Mouse (Mus musculus): ENCODE data around the gene Usp30. TPM values are rescaled to one million over a fixed set of nuclear protein-coding genes. Genes with fewer than 3 reads are reported as not detected.

The Usp30 gene
- polyA plus RNA-seq, 1 experiment from 2014 or later: 6.5 TPM

GRCm38 (mm10) chr5:114173458-114173857, 108.2 kb downstream of the Usp30 start:
- Histone ChIP-seq H3K4me1 (replicated peaks; ENCODE audit: control insufficient read depth, insufficient read depth, low read length) (peaks cover 11% of the 10 kb centered on the region), H3K4me2 (no peak overlapping the region), H3K27me3 (replicated peaks; ENCODE audit: control insufficient read depth, insufficient read depth, low read length) (no peaks in the 10 kb centered on the region), H3K36me3 (ENCODE audit: control insufficient read depth, insufficient read depth, low read length) (no peaks in the 10 kb centered on the region), H3K27ac (ENCODE audit: low read depth, low read length) (no peak overlapping the region), H3K4me3 (ENCODE audit: low read depth, low read length) (no peak overlapping the region), H3K9me3 (ENCODE audit: control insufficient read depth, low read length) (no peaks in the 10 kb centered on the region), H3K9ac (ENCODE audit: low read depth, low read length) (no peak overlapping the region)
- ATAC-seq (replicated peaks; ENCODE audit: low FRiP score): no peak
- DNase-seq (ENCODE audit: low spot score): no peak
- WGBS: 57% methylated on average over 7 of the region's 7 CpGs

- H3K4me2 ChIP-seq: peak overlapping the region; percentile 81
- WGBS: 22% methylated on average over 16 of the region's 16 CpGs
- H3K9me3 ChIP-seq (ENCODE audit: control insufficient read depth, low read length): no peaks in the 10 kb centered on the region
- DNase-seq (ENCODE audit: low spot score): no peak
- peak overlapping the region; percentile 20; the same call in 1 of the 2 replicates for H3K4me3 ChIP-seq (ENCODE audit: low read depth, low read length)
- H3K27ac ChIP-seq (ENCODE audit: low read depth, low read length): no peak overlapping the region
- no peaks in the 10 kb centered on the region for H3K36me3 ChIP-seq (ENCODE audit: control insufficient read depth, insufficient read depth, low read length)
- H3K27me3 ChIP-seq (replicated peaks; ENCODE audit: control insufficient read depth, insufficient read depth, low read length): no peaks in the 10 kb centered on the region
- peaks cover 11% of the 10 kb centered on the region for H3K4me1 ChIP-seq (replicated peaks; ENCODE audit: control insufficient read depth, insufficient read depth, low read length)
- ATAC-seq (replicated peaks; ENCODE audit: low FRiP score): no peak
- no peak overlapping the region for H3K9ac ChIP-seq (ENCODE audit: low read depth, low read length)
These were observed 108.8 kb downstream of the Usp30 start for GRCm38 (mm10) chr5:114173877-114174581.

Other genes with a start within 250 kb of the Usp30 start
- 17.1 and 17.8 TPM in 2 replicates for gene Selplg, start 232.8 kb upstream of the Usp30 start, polyA plus RNA-seq (2014; fragmentation: Nextera tagmentation; extraction: Ambion mirVana)
- gene Coro1c, start 156.7 kb upstream of the Usp30 start, polyA plus RNA-seq (2014; fragmentation: Nextera tagmentation; extraction: Ambion mirVana): 122 and 137 TPM in 2 replicates
- gene Ssh1, start 71.6 kb upstream of the Usp30 start, polyA plus RNA-seq (2014; fragmentation: Nextera tagmentation; extraction: Ambion mirVana): 16.2 and 17.8 TPM in 2 replicates
- 0.23 TPM in 1 of 2 replicates, not detected in the other for gene Dao, start 61.8 kb upstream of the Usp30 start, polyA plus RNA-seq (2014; fragmentation: Nextera tagmentation; extraction: Ambion mirVana)
- gene Svop, start 26.1 kb downstream of the Usp30 start, polyA plus RNA-seq (2014; fragmentation: Nextera tagmentation; extraction: Ambion mirVana): not detected in 2 replicates
- 13.1 and 13.4 TPM in 2 replicates for gene Alkbh2, start 62.8 kb downstream of the Usp30 start, polyA plus RNA-seq (2014; fragmentation: Nextera tagmentation; extraction: Ambion mirVana)
- gene Ung, start 64.9 kb downstream of the Usp30 start, polyA plus RNA-seq (2014; fragmentation: Nextera tagmentation; extraction: Ambion mirVana): 41.8 and 47.1 TPM in 2 replicates
- gene Acacb, start 81.1 kb downstream of the Usp30 start, polyA plus RNA-seq (2014; fragmentation: Nextera tagmentation; extraction: Ambion mirVana): 0.86 and 1.2 TPM in 2 replicates
- not detected in 2 replicates for gene Foxn4, start 208.3 kb downstream of the Usp30 start, polyA plus RNA-seq (2014; fragmentation: Nextera tagmentation; extraction: Ambion mirVana)
- 0.40 and 0.45 TPM in 2 replicates for gene Myo1h, start 223.7 kb downstream of the Usp30 start, polyA plus RNA-seq (2014; fragmentation: Nextera tagmentation; extraction: Ambion mirVana)